Mouse (Mus musculus) thymus, adult 2 months (tissue): Measurements from ENCODE around the gene Trmt2a.

Source experiments
- CTCF ChIP-seq: fragments of 200-500 bp; IDR thresholded peaks from 2 replicates; pipeline ENCODE4 v1.5.1; 2012; ENCODE audit warnings: mild to moderate bottlenecking, control low read depth, low read length, moderate library complexity, borderline replicate concordance; ENCODE audit not compliant: control insufficient read depth, poor library complexity, insufficient read depth; ENCODE audit errors: extremely low read depth
- POLR2A ChIP-seq: fragments of 200-500 bp; IDR thresholded peaks from 2 replicates; pipeline ENCODE4 v1.6.1; 2012; ENCODE audit warnings: mild to moderate bottlenecking, low read length, control low read depth, moderate library complexity; ENCODE audit not compliant: control insufficient read depth, poor library complexity, insufficient read depth; ENCODE audit errors: extremely low read depth

DNA sequence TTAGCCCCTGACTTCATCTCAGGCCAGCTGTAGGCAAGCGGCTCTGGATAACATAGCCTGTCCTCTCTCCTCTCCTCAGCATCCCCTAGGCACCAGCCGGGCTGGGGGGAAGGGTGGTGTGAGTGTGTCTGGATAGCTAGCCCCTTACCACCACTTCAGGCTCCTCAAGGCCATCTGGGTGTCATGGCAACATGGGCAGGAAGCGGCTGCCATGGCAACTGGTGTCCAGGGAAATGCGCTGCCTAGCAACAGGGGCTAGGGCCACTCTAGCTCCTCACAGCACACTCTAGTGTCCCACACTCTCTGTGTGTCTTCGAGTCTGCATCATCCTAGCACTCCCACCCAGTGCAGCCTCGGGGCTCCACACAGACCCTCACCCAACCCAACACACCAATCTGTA is 34.8 kb upstream of the Trmt2a start:
- TF ChIP-seq POLR2A (no peak), CTCF (no peak)
